In genomic region chr3:27551005-27551404, GRCm38 (mm10) we compare ENCODE assay signal across 14 mouse cellular contexts.
"Had no signal": no experiment of that assay in that cellular context is flagged by ENCODE, and none has a peak within 500 bp of the region (broad histone marks: within the 10 kb centered on the region; RNA-seq: fewer than 3 reads in every experiment).

No protein-coding gene starts in this region.

- H3K27me3 ChIP-seq: liver, embryonic 13.5 days had no signal

- H3K4me1 ChIP-seq: limb, embryonic 10.5 days; liver, embryonic 13.5 days; megakaryocyte, embryonic 14.5 days had no signal

- ATAC-seq: intestine, postnatal 0 days had no signal

- DNase-seq: kidney, adult 8-10 months; kidney, postnatal 36 days; liver, embryonic 13.5 days; lung, adult 2 months; lung, postnatal 10 days; thymus, adult 18-20 months; thymus, postnatal 14 days had no signal

- H3K9me3 ChIP-seq: limb, embryonic 10.5 days; liver, embryonic 13.5 days had no signal

- H3K4me3 ChIP-seq: layer of hippocampus, adult 2 months; limb, embryonic 10.5 days; liver, embryonic 13.5 days; megakaryocyte, embryonic 14.5 days had no signal

- H3K9ac ChIP-seq: liver, embryonic 13.5 days had no signal

- H3K27ac ChIP-seq: kidney, postnatal 0 days; layer of hippocampus, adult 2 months; limb, embryonic 10.5 days; liver, embryonic 13.5 days; macrophage had no signal

- H3K4me2 ChIP-seq: liver, embryonic 13.5 days; midbrain, embryonic 11.5 days had no signal
